Mouse (Mus musculus) liver, embryonic 15.5 days (tissue): ENCODE data around the gene Brpf3. TPM values are rescaled to one million over a fixed set of nuclear protein-coding genes. Genes with fewer than 3 reads are reported as not detected.

Experiments
- polyA plus RNA-seq: library from polyadenylated mRNA; unstranded; fragments of >200 nt; fragmentation: Nextera tagmentation; extraction: Ambion mirVana; gene quantifications from 2 replicates; pipeline ENCODE4 v1.2.1, GENCODE M21; 2015

The Brpf3 gene
- polyA plus RNA-seq, 1 experiment from 2014 or later = 74.7 TPM

Other genes starting within 250 kb of the Brpf3 start
- 4.2 and 30.4 TPM in 2 replicates for gene Clps, start 240.3 kb upstream of the Brpf3 start, polyA plus RNA-seq
- gene Lhfpl5, start 225.4 kb upstream of the Brpf3 start, polyA plus RNA-seq = 0.06 and 0.10 TPM in 2 replicates
- 24.7 and 30.2 TPM in 2 replicates for gene Srpk1, start 178.4 kb upstream of the Brpf3 start, polyA plus RNA-seq
- gene Slc26a8, start 110.9 kb upstream of the Brpf3 start, polyA plus RNA-seq = 0.07 and 0.17 TPM in 2 replicates
- gene Mapk14, start 109.8 kb upstream of the Brpf3 start, polyA plus RNA-seq = 29.0 and 33.4 TPM in 2 replicates
- gene AC170998.1, start 75.0 kb upstream of the Brpf3 start, polyA plus RNA-seq = 1.0 and 1.1 TPM in 2 replicates
- gene Mapk13, start 31.8 kb upstream of the Brpf3 start, polyA plus RNA-seq = 7.3 and 8.9 TPM in 2 replicates
- 0.06 and 0.13 TPM in 2 replicates for gene Pnpla1, start 57.3 kb downstream of the Brpf3 start, polyA plus RNA-seq
- gene 4930539E08Rik, start 114.2 kb downstream of the Brpf3 start, polyA plus RNA-seq = 0.07 and 0.08 TPM in 2 replicates
- gene Pxt1, start 142.8 kb downstream of the Brpf3 start, polyA plus RNA-seq = 0.25 and 0.26 TPM in 2 replicates
- gene Kctd20, start 150.9 kb downstream of the Brpf3 start, polyA plus RNA-seq = 74.6 and 80.9 TPM in 2 replicates
- 41.7 and 46.7 TPM in 2 replicates for gene Stk38, start 206.9 kb downstream of the Brpf3 start, polyA plus RNA-seq
- gene Srsf3, start 231.5 kb downstream of the Brpf3 start, polyA plus RNA-seq = 204 and 215 TPM in 2 replicates